Mouse (Mus musculus): ENCODE results near the gene Rassf1. TPM values are rescaled to one million over a fixed set of nuclear protein-coding genes. Genes with fewer than 3 reads are reported as not detected.
A peak's percentile ranks its signal among the peaks of the same experiment; 100 is the strongest.
"Not testable (repeated sequence)": the region's sequence is repeated elsewhere in the genome, so short reads cannot be mapped to it uniquely, and the experiment has no call there.

Rassf1 gene
- polyA plus RNA-seq, 1 experiment: 25.2 TPM

- peak; percentile 88 to 94 for DNase-seq (ENCODE audit: extremely low spot score in 1 of 2, low spot score in 1 of 2)
Measured at GRCm38 (mm10) chr9:107554319-107554825, 3.0 kb downstream of the Rassf1 start.

DNA sequence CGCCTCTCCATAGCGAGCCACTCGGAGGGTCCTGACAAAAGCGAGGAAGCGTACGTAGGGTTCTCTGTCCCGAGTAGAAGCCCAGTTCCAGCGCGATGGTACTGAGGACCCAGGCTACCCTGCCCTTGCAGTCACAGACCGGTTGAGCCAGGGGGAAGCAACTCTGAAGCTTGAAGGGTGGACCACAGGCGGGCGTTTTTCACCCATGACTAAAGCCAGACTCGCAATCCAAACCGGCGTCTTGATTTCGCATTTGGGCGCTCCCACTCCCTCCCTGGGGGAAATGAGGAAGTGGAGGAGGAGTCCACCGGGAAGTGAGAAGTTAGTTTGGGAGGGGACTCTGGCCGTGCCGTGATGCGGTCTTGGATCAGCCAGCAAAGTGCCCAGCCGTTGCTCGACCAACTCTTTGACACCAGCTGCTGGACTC lies 3.7 kb downstream of the Rassf1 start:
- DNase-seq (ENCODE audit: extremely low spot score in 1 of 2, low spot score in 1 of 2): peak in 1 of 2 experiments; percentile 40

DNA sequence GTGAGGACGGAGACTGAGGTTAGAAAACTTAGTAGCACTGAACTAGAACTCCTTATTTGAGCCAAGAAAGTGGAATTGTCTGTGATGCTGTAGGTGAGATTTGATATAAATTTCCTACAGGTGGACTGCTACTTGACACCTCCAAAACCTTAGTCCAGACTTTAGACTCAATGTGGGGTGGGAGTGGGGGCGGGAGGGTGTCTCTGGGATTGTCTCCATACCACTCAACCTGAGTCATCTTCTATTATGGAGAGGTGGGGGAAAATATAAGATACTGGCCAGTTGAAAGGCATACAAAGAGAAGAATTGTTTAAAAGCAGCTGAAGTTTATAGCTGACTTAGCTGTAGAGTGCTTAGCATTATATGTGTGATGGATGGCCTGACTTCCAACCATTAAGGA lies 4.3 kb downstream of the Rassf1 start:
- no peak for DNase-seq (ENCODE audit: extremely low spot score in 1 of 2, low spot score in 1 of 2)

GRCm38 (mm10) chr9:107556346-107556745 lies 5.0 kb downstream of the Rassf1 start:
- no peak for DNase-seq (ENCODE audit: extremely low spot score in 1 of 2, low spot score in 1 of 2)

- DNase-seq (ENCODE audit: extremely low spot score in 1 of 2, low spot score in 1 of 2): peak; percentile 96 to 97
Measured at GRCm38 (mm10) chr9:107563029-107563581, 11.8 kb downstream of the Rassf1 start, which contains the start of gene Tusc2. TSS of gene Tusc2 (plus strand) at chr9:107563255.

- DNase-seq (ENCODE audit: extremely low spot score in 1 of 2, low spot score in 1 of 2): not testable (repeated sequence)
Measured at GRCm38 (mm10) chr9:107565556-107565955, 14.2 kb downstream of the Rassf1 start.

- peak in 1 of 2 experiments; percentile 83 for DNase-seq (ENCODE audit: extremely low spot score in 1 of 2, low spot score in 1 of 2)
Measured at GRCm38 (mm10) chr9:107566041-107566709, 14.8 kb downstream of the Rassf1 start.

GRCm38 (mm10) chr9:107566855-107567254 lies 15.5 kb downstream of the Rassf1 start:
- no peak for DNase-seq (ENCODE audit: extremely low spot score in 1 of 2, low spot score in 1 of 2)

GRCm38 (mm10) chr9:107567702-107568319 lies 16.5 kb downstream of the Rassf1 start, which contains the start of gene Hyal2:
TSS of gene Hyal2 (plus strand) at chr9:107567945.
- DNase-seq (ENCODE audit: extremely low spot score in 1 of 2, low spot score in 1 of 2): no peak

DNA sequence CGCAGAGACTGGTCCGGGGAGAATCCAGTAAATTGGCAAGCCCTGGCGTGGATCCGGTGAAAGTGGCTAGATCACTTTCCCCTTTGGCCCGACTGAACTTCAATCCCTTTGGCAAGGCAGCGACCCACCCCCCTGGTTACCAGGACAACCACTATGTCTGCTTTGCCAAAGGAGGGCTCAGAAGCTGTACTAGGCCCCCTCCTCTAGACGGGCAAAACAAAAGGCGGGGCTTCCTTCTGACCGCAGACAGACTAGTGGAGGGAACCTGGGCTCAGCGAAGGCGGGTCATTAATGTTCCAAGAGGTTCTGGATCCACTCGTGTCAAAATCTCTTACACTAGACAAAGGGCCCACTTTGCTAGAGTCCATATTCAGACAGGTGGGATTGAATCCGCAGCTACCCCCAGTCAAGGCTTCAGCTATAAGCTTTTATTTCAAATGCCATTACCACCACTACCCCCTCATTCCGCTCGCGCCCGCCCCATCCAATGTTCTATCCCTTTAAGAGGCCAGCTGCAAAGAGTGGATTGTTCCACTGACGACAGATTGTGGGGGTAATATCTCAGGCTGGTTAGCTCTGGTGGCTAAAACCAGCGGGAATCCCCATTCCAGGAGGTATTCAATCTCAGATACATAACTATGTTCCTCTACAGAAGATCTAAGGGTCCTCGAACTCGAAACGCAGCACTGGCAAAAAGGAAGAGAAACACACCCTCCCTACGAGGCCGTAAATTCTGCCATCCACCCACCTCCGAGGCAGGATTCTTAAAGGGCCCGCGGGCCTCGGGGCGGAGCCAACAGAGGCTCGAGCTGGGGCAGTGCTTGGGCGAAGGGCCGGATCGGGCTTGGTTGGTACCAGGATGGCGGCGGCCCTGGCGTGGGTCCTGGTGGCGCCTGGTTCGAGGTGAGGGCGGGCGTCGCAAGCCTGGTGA lies 17.2 kb downstream of the Rassf1 start:
- DNase-seq (ENCODE audit: extremely low spot score in 1 of 2, low spot score in 1 of 2): peak in 1 of 2 experiments; percentile 81

GRCm38 (mm10) chr9:107569270-107569669 lies 17.9 kb downstream of the Rassf1 start:
- no peak for DNase-seq (ENCODE audit: extremely low spot score in 1 of 2, low spot score in 1 of 2)

DNA sequence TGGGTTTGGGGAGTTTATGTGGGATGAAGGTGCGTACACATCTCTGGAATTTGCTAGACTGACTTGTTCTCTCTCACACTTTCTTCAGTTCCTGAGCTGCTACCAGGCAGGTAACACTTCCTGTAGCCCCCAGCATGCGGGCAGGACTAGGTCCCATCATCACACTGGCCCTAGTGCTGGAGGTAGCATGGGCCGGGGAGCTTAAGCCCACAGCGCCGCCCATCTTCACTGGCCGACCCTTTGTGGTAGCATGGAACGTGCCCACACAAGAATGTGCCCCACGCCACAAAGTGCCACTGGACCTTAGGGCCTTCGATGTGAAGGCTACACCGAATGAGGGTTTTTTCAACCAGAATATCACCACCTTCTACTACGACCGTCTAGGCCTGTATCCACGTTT lies 18.7 kb downstream of the Rassf1 start:
- no peak for DNase-seq (ENCODE audit: extremely low spot score in 1 of 2, low spot score in 1 of 2)

- no peak for DNase-seq (ENCODE audit: extremely low spot score in 1 of 2, low spot score in 1 of 2)
Measured at GRCm38 (mm10) chr9:107570845-107571244, 19.5 kb downstream of the Rassf1 start.

- no peak for DNase-seq (ENCODE audit: extremely low spot score in 1 of 2, low spot score in 1 of 2)
Measured at GRCm38 (mm10) chr9:107571534-107572326, 20.4 kb downstream of the Rassf1 start.

DNA sequence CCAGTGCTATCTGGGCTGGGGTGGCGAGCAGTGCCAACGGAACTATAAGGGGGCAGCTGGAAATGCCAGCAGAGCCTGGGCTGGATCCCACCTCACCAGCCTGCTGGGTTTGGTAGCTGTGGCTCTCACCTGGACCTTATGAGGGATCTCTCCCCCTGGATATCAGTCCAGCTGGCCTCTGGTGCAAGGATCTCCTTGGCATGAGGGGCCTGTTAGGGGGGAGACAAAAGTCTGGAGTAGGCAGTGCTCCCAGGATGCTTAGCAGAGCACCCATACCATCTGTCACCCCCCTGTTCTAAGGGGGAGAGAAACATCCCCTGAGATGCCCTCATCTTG lies 20.9 kb downstream of the Rassf1 start:
- DNase-seq (ENCODE audit: extremely low spot score in 1 of 2, low spot score in 1 of 2): no peak

GRCm38 (mm10) chr9:107573774-107574173 lies 22.4 kb downstream of the Rassf1 start:
- DNase-seq (ENCODE audit: extremely low spot score in 1 of 2, low spot score in 1 of 2): not testable (repeated sequence)

DNA sequence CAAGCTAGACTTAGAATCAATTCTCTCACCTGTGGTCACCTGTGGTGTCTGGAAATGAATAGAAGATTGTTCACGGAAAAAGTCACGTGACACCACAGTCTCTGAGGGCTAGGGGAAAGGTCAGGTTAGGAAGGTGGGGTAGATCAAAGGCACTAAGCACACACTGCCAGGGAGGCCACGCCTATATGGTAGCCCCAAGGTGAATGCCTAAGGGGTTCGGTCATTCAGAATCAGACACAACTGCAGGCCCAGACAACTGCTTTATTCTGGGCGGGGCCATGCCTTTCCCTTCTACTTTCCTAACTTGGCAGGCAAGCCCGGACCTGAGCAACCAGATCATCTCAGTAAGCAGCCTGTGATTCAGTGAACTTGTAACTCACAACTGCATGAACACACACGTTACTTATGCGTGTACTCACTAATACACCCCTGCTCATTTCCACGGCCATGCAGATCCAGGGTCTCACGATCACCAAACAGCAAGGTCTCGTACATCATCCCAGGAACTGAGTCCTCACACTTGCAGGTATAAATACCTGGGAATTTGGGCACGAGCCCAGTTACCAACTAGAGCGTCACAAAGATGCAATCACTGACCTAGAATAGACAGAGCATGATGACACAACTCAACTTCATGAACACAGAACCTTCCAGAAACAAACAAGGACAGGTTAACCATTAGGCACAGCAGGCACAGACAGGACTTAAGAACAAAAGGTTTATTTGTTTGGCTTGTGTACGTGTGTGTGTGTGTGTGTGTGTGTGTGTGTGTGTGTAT lies 24.4 kb downstream of the Rassf1 start:
- DNase-seq (ENCODE audit: extremely low spot score in 1 of 2, low spot score in 1 of 2): no peak

- peak in 1 of 2 experiments; percentile 44 for DNase-seq (ENCODE audit: extremely low spot score in 1 of 2, low spot score in 1 of 2)
Measured at GRCm38 (mm10) chr9:107576357-107577107, 25.2 kb downstream of the Rassf1 start, which contains the start of gene Hyal1. TSS of gene Hyal1 (plus strand) at chr9:107576927.
